Mouse (Mus musculus): ENCODE measurements around the gene Tcp11l1. TPM values are rescaled to one million over a fixed set of nuclear protein-coding genes. Genes with fewer than 3 reads are reported as not detected.

Tcp11l1 gene
- polyA plus RNA-seq, 1 experiment from 2014 or later = 60.0 TPM

- WGBS = 17% methylated on average over 6 of the region's 6 CpGs
- no peaks in the 10 kb centered on the region for H3K9me3 ChIP-seq (replicated peaks)
- H3K9ac ChIP-seq (replicated peaks) = peak overlapping the region; percentile 75
- H3K4me3 ChIP-seq (replicated peaks) = peak overlapping the region; percentile 83
- peaks cover 5% of the 10 kb centered on the region; the same call in 1 of the 2 replicates for H3K36me3 ChIP-seq
- peak overlapping the region; percentile 92; the same call in 1 of the 2 replicates for H3K27ac ChIP-seq (replicated peaks)
- peaks cover 25% of the 10 kb centered on the region for H3K4me1 ChIP-seq
- peak overlapping the region; percentile 77 for H3K4me2 ChIP-seq
- 0 out of 2 replicates have a peak, but pooled peaks cover 4% of the 10 kb centered on the region for H3K27me3 ChIP-seq (replicated peaks)
- peak; percentile 7 for ATAC-seq (ENCODE audit: low FRiP score)
Measured at GRCm38 (mm10) chr2:104710670-104711370, 1.1 kb downstream of the Tcp11l1 start.

- H3K27me3 ChIP-seq (replicated peaks) = 0 out of 2 replicates have a peak, but pooled peaks cover 4% of the 10 kb centered on the region
- ATAC-seq (ENCODE audit: low FRiP score) = no peak
- H3K36me3 ChIP-seq = peaks cover 14% of the 10 kb centered on the region
- no peak overlapping the region for H3K27ac ChIP-seq (replicated peaks)
- no peak overlapping the region for H3K4me3 ChIP-seq (replicated peaks)
- 60% methylated on average over 6 of the region's 6 CpGs for WGBS
- H3K4me2 ChIP-seq = 0 out of 2 replicates have a peak overlapping the region, but pooled peaks have one; percentile 77
- no peak overlapping the region for H3K9ac ChIP-seq (replicated peaks)
- peaks cover 25% of the 10 kb centered on the region for H3K4me1 ChIP-seq
- H3K9me3 ChIP-seq (replicated peaks) = no peaks in the 10 kb centered on the region
Measured at GRCm38 (mm10) chr2:104709786-104710337, 2.1 kb downstream of the Tcp11l1 start.

- no peak overlapping the region for H3K4me2 ChIP-seq
- H3K9me3 ChIP-seq (replicated peaks) = no peaks in the 10 kb centered on the region
- H3K4me3 ChIP-seq (replicated peaks) = no peak overlapping the region
- H3K9ac ChIP-seq (replicated peaks) = no peak overlapping the region
- H3K4me1 ChIP-seq = no peaks in the 10 kb centered on the region
- WGBS = 85% methylated on average over 3 of the region's 3 CpGs
- no peaks in the 10 kb centered on the region for H3K27me3 ChIP-seq (replicated peaks)
- peaks cover 28% of the 10 kb centered on the region for H3K36me3 ChIP-seq
- H3K27ac ChIP-seq (replicated peaks) = no peak overlapping the region
- ATAC-seq (ENCODE audit: low FRiP score) = no peak
Measured at GRCm38 (mm10) chr2:104704355-104704754, 7.6 kb downstream of the Tcp11l1 start.

DNA sequence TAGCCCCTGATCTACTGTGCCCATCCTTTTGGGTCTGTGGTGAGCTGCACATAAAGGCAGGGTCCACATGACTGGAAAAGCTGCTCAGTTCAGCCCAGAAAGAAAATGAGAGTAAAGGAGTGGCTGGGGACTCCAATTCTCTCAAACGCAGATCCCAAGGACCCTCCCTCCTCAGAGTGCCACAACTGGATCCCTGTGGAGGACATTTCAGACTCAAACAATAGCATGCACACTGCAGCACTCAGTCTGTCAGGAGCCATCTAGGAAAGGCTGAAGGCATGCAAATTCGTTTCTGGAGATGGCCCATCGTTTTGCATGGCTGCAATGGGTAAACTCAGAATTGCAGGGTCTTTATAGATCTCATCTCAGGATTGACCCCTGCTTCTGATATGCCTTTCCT lies 8.8 kb downstream of the Tcp11l1 start:
- H3K27ac ChIP-seq (replicated peaks) = no peak overlapping the region
- no peaks in the 10 kb centered on the region for H3K4me1 ChIP-seq
- H3K27me3 ChIP-seq (replicated peaks) = no peaks in the 10 kb centered on the region
- no peaks in the 10 kb centered on the region for H3K9me3 ChIP-seq (replicated peaks)
- ATAC-seq (ENCODE audit: low FRiP score) = no peak
- H3K9ac ChIP-seq (replicated peaks) = no peak overlapping the region
- peaks cover 36% of the 10 kb centered on the region for H3K36me3 ChIP-seq
- no peak overlapping the region for H3K4me3 ChIP-seq (replicated peaks)
- 58% methylated on average over 3 of the region's 3 CpGs for WGBS
- no peak overlapping the region for H3K4me2 ChIP-seq

- Histone ChIP-seq H3K4me1 (no peaks in the 10 kb centered on the region), H3K4me2 (no peak overlapping the region), H3K27ac (replicated peaks) (no peak overlapping the region), H3K36me3 (peaks cover 23% of the 10 kb centered on the region), H3K9ac (replicated peaks) (no peak overlapping the region), H3K9me3 (replicated peaks) (no peaks in the 10 kb centered on the region), H3K27me3 (replicated peaks) (no peaks in the 10 kb centered on the region), H3K4me3 (replicated peaks) (no peak overlapping the region)
- WGBS = 89% methylated on average over 11 of the region's 11 CpGs
- ATAC-seq (ENCODE audit: low FRiP score) = no peak
Measured at GRCm38 (mm10) chr2:104699659-104700058, 12.3 kb downstream of the Tcp11l1 start.

- no peak overlapping the region for H3K4me3 ChIP-seq (replicated peaks)
- WGBS = 63% methylated on average over 2 of the region's 2 CpGs
- no peak for ATAC-seq (ENCODE audit: low FRiP score)
Measured at GRCm38 (mm10) chr2:104692551-104692950, 19.4 kb downstream of the Tcp11l1 start.

DNA sequence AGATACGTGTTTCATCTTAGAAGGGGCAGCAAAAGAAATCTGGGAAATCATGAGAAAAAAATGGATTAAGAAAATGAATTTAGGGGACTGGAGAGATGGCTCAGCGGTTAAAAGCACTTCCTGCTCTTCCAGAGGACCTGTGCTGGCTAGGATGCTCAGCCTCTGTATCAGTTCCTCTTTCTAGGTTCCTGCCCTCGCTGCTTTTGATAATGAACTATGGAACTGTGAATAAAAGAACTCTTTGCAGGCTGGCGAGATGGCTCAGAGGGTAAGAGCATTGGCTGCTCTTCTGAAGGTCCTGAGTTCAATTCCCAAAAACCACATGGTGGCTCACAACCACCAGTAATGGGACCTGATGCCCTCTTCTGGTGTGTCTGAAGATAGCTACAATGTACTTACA lies 21.2 kb downstream of the Tcp11l1 start:
- Histone ChIP-seq H3K27me3 (replicated peaks) (no peaks in the 10 kb centered on the region), H3K36me3 (peaks cover 3% of the 10 kb centered on the region; the same call in 1 of the 2 replicates), H3K9me3 (replicated peaks) (no peaks in the 10 kb centered on the region), H3K9ac (replicated peaks) (no peak overlapping the region), H3K4me1 (no peaks in the 10 kb centered on the region), H3K4me3 (replicated peaks) (no peak overlapping the region), H3K4me2 (no peak overlapping the region), H3K27ac (replicated peaks) (no peak overlapping the region)
- 90% methylated on average over 4 of the region's 4 CpGs for WGBS
- ATAC-seq (ENCODE audit: low FRiP score) = no peak

More at GRCm38 (mm10) chr2:104692551-104692950, 19.4 kb downstream of the Tcp11l1 start:
- H3K4me2 ChIP-seq = no peak overlapping the region
- H3K27me3 ChIP-seq (replicated peaks) = no peaks in the 10 kb centered on the region
- no peak overlapping the region for H3K9ac ChIP-seq (replicated peaks)
- peaks cover 3% of the 10 kb centered on the region; the same call in 1 of the 2 replicates for H3K36me3 ChIP-seq
- no peak overlapping the region for H3K27ac ChIP-seq (replicated peaks)
- H3K4me1 ChIP-seq = no peaks in the 10 kb centered on the region
- H3K9me3 ChIP-seq (replicated peaks) = no peaks in the 10 kb centered on the region

DNA sequence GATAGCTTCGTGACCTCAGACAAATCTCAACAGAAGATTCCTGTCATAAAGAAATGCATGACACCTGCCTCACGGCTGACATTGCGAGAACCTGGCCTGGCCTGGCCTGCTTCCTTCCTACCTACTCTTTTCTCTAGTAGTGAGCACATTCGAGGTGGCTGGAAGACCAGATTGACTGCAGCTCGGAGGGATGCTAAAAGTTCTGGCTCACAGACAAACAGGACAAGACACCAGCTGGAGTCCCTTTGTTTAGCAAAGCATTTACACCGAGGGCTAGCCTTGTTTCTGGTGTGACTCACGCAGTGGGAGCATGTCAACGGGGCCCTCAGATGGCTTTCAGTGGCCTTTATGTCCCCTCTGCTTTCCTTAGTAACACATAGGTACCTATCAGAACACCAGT lies 23.2 kb downstream of the Tcp11l1 start:
- Histone ChIP-seq H3K4me3 (replicated peaks) (no peak overlapping the region), H3K9me3 (replicated peaks) (no peaks in the 10 kb centered on the region), H3K36me3 (peaks cover 7% of the 10 kb centered on the region), H3K27me3 (replicated peaks) (no peaks in the 10 kb centered on the region), H3K9ac (replicated peaks) (no peak overlapping the region), H3K27ac (replicated peaks) (no peak overlapping the region), H3K4me2 (no peak overlapping the region), H3K4me1 (peaks cover 3% of the 10 kb centered on the region)
- no peak for ATAC-seq (ENCODE audit: low FRiP score)
- 66% methylated on average over 8 of the region's 8 CpGs for WGBS

DNA sequence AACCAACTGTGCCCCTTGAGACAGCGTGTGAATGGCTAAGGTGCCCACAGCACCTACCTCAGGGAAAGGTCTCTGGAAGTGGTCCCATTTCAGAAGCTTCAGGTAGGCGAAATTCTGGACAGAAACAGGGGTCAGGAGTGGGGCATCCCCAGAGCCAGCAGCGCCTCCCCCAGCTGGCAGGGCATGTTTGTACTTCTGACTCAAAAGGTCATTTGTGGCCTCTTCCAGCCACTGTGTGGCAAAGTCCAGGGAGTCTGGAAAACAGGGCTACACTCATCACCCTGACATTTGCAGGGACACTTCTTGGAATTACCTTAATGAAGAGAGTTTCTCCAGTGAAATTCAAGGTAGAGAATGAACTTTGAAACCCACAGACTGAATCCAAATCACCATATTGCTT lies 23.6 kb downstream of the Tcp11l1 start:
- no peak overlapping the region for H3K4me2 ChIP-seq
- WGBS = 86% methylated on average over 3 of the region's 3 CpGs
- peaks cover 8% of the 10 kb centered on the region for H3K36me3 ChIP-seq
- no peak for ATAC-seq (ENCODE audit: low FRiP score)
- H3K9ac ChIP-seq (replicated peaks) = no peak overlapping the region
- peaks cover 3% of the 10 kb centered on the region for H3K4me1 ChIP-seq
- H3K27me3 ChIP-seq (replicated peaks) = no peaks in the 10 kb centered on the region
- H3K27ac ChIP-seq (replicated peaks) = no peak overlapping the region
- no peaks in the 10 kb centered on the region for H3K9me3 ChIP-seq (replicated peaks)
- no peak overlapping the region for H3K4me3 ChIP-seq (replicated peaks)

- Histone ChIP-seq H3K27me3 (replicated peaks) (no peaks in the 10 kb centered on the region), H3K4me2 (no peak overlapping the region), H3K4me3 (replicated peaks) (no peak overlapping the region), H3K9me3 (replicated peaks) (no peaks in the 10 kb centered on the region), H3K27ac (replicated peaks) (no peak overlapping the region), H3K9ac (replicated peaks) (no peak overlapping the region), H3K4me1 (peaks cover 3% of the 10 kb centered on the region), H3K36me3 (peaks cover 16% of the 10 kb centered on the region)
- no peak for ATAC-seq (ENCODE audit: low FRiP score)
- WGBS = 82% methylated on average over 3 of the region's 3 CpGs
Measured at GRCm38 (mm10) chr2:104687261-104687660, 24.7 kb downstream of the Tcp11l1 start.

DNA sequence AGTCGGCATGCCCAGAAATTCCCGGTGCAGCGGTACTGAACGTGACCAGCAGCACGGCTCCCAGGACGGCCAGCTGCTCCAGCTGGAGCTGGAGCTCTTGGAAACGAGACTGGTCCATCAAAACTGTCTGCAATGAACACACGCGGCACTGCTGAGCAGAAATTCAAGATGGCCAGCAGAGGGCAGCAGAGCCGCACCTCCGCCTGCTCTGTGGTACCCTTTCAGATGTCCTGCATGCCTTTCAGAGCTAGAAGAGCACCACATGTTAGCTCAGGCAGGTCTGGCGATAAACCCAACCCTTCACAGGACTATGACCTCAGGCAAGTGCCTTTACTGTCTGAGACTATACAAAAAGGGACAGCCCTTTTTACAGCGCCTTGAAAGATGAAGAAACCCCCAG lies 26.6 kb downstream of the Tcp11l1 start:
- ATAC-seq (ENCODE audit: low FRiP score) = peak; percentile 91
- H3K27me3 ChIP-seq (replicated peaks) = no peaks in the 10 kb centered on the region
- H3K4me3 ChIP-seq (replicated peaks) = no peak overlapping the region
- peaks cover 34% of the 10 kb centered on the region for H3K36me3 ChIP-seq
- no peaks in the 10 kb centered on the region for H3K9me3 ChIP-seq (replicated peaks)
- no peak overlapping the region for H3K27ac ChIP-seq (replicated peaks)
- H3K4me1 ChIP-seq = peaks cover 3% of the 10 kb centered on the region
- 6% methylated on average over 13 of the region's 13 CpGs for WGBS
- H3K4me2 ChIP-seq = no peak overlapping the region
- H3K9ac ChIP-seq (replicated peaks) = no peak overlapping the region

GRCm38 (mm10) chr2:104684771-104685170 lies 27.2 kb downstream of the Tcp11l1 start:
- 94% methylated on average over 4 of the region's 4 CpGs for WGBS
- no peaks in the 10 kb centered on the region for H3K9me3 ChIP-seq (replicated peaks)
- peaks cover 38% of the 10 kb centered on the region for H3K36me3 ChIP-seq

More at GRCm38 (mm10) chr2:104684771-104685170, 27.2 kb downstream of the Tcp11l1 start:
- H3K4me3 ChIP-seq (replicated peaks) = no peak overlapping the region
- no peak overlapping the region for H3K27ac ChIP-seq (replicated peaks)
- H3K4me2 ChIP-seq = no peak overlapping the region
- ATAC-seq (ENCODE audit: low FRiP score) = no peak
- H3K27me3 ChIP-seq (replicated peaks) = no peaks in the 10 kb centered on the region
- peaks cover 3% of the 10 kb centered on the region for H3K4me1 ChIP-seq
- H3K9ac ChIP-seq (replicated peaks) = no peak overlapping the region
